Mouse (Mus musculus): ENCODE measurements around the gene 1700001C02Rik. TPM values are rescaled to one million over a fixed set of nuclear protein-coding genes. Genes with fewer than 3 reads are reported as not detected.

The 1700001C02Rik gene
- polyA plus RNA-seq, 1 experiment: not detected

DNA sequence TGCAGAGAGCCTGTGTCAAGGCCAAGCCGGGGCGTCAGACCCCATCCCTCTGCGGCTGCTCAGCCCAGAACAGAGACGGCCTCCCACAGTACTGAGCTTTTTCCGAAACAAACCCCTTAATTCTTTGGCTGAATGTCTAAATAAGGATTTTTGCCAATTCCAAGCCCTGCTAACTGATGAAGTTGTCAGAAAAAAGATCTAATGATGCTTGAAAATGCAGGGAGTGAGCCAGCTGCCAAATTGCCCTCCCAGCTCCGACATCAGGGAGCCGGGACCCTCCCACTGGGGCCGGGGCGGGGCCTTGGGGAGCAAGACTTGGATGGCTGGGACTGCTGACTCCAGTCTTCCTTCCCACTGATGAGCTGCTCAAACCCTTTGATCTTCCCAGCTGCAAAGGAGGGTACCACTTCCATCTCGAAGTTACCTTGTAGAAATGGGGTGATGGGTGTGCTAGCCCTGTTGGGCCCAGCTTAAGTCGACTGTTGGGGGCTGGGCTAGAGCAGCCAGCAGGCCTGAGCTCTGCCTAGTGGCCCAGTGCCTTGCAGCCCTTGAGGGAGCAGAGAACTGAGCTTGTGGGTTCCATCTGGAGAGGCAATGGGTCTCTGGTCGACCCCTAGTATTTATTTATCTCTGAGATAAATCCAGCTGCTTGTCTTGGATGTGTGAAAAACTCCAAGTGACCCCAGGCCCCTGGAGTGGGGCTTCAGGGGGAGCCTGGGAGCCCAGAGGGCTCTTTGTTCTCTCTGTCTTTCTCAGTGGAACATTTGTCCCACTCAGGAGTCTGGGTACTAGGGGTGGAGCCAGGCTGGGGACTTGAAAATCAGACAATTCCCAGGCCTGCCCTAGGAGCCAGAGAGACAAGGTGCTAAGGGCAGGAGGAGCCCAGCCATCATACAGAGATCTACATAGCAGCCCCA lies 60.3 kb downstream of the 1700001C02Rik start:
- TF ChIP-seq POLR2A (IDR thresholded peaks at IDR 0.05; ENCODE audit: insufficient read depth, low read length): no peak
- no peak for TF ChIP-seq CTCF (IDR thresholded peaks at IDR 0.05; ENCODE audit: low read depth, low read length)
- no peak for TF ChIP-seq EP300 (IDR thresholded peaks at IDR 0.05; ENCODE audit: insufficient read depth, low read depth, low read length)
- Histone ChIP-seq H3K27me3 (ENCODE audit: control insufficient read depth, insufficient read depth, low read length, poor library complexity, severe bottlenecking) (no peaks in the 10 kb centered on the region), H3K27ac (ENCODE audit: insufficient read depth, low read length) (no peak overlapping the region), H3K4me1 (ENCODE audit: control insufficient read depth, insufficient read depth, low read length) (no peaks in the 10 kb centered on the region), H3K9ac (ENCODE audit: low read depth, poor library complexity, severe bottlenecking) (no peak overlapping the region), H3K4me3 (ENCODE audit: low read depth, low read length) (no peak overlapping the region), H3K9me3 (replicated peaks; ENCODE audit: control insufficient read depth, insufficient read depth, low read length, poor library complexity, severe bottlenecking) (no peaks in the 10 kb centered on the region), H3K36me3 (ENCODE audit: control insufficient read depth, insufficient read depth, low read length, poor library complexity, severe bottlenecking) (no peaks in the 10 kb centered on the region)

DNA sequence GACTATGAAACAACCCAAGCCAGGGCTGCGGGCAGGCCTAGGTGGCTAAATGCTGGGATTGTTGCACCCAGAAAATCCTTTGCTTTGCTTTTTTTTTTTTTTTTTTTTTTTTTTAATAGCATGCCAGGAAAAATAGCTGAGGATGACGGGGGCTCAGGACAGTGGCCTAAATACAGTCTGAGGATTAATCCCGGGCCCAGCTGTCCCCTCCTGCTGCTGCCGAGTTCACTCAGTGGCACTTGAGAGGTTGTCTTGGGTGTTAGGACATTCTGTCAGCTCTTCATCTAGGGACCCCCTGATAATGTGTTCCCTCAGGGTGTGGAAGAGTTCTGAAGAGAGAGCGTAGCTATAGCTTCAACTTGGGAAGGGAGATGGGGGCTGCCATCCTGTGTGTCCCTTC lies 61.3 kb downstream of the 1700001C02Rik start:
- no peaks in the 10 kb centered on the region for H3K36me3 ChIP-seq (ENCODE audit: control insufficient read depth, insufficient read depth, low read length, poor library complexity, severe bottlenecking)
- no peak overlapping the region for H3K4me3 ChIP-seq (ENCODE audit: low read depth, low read length)
- H3K27me3 ChIP-seq (ENCODE audit: control insufficient read depth, insufficient read depth, low read length, poor library complexity, severe bottlenecking): no peaks in the 10 kb centered on the region
- H3K9me3 ChIP-seq (replicated peaks; ENCODE audit: control insufficient read depth, insufficient read depth, low read length, poor library complexity, severe bottlenecking): no peaks in the 10 kb centered on the region
- H3K4me1 ChIP-seq (ENCODE audit: control insufficient read depth, insufficient read depth, low read length): no peaks in the 10 kb centered on the region
- no peak overlapping the region for H3K9ac ChIP-seq (ENCODE audit: low read depth, poor library complexity, severe bottlenecking)
- no peak overlapping the region for H3K27ac ChIP-seq (ENCODE audit: insufficient read depth, low read length)
- no peak for TF ChIP-seq EP300 (IDR thresholded peaks at IDR 0.05; ENCODE audit: insufficient read depth, low read depth, low read length)
- no peak for TF ChIP-seq POLR2A (IDR thresholded peaks at IDR 0.05; ENCODE audit: insufficient read depth, low read length)
- TF ChIP-seq CTCF (IDR thresholded peaks at IDR 0.05; ENCODE audit: low read depth, low read length): no peak

DNA sequence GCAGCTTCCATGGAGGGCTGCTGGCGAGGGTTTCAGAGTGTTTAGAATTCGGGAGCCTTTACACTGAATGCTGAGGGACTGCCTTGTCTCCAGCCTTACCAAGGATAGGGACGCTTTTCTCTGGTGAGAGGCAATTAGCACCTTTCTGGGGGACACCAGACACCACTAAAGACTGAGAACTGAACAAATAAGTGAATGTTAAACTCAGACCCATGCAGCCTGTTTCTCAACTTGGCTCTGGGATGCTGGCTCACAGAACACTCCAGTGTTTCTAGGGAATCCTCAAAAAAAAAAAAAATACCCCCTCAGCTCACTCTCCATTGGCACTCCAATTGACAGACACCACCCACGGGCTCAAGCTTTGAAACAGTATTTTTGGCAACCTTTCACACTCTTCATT lies 63.1 kb downstream of the 1700001C02Rik start:
- no peaks in the 10 kb centered on the region for H3K9me3 ChIP-seq (replicated peaks; ENCODE audit: control insufficient read depth, insufficient read depth, low read length, poor library complexity, severe bottlenecking)
- H3K9ac ChIP-seq (ENCODE audit: low read depth, poor library complexity, severe bottlenecking): no peak overlapping the region
- H3K4me3 ChIP-seq (ENCODE audit: low read depth, low read length): no peak overlapping the region
- TF ChIP-seq POLR2A (IDR thresholded peaks at IDR 0.05; ENCODE audit: insufficient read depth, low read length): no peak
- no peak for TF ChIP-seq CTCF (IDR thresholded peaks at IDR 0.05; ENCODE audit: low read depth, low read length)
- no peak for TF ChIP-seq EP300 (IDR thresholded peaks at IDR 0.05; ENCODE audit: insufficient read depth, low read depth, low read length)
- no peaks in the 10 kb centered on the region for H3K36me3 ChIP-seq (ENCODE audit: control insufficient read depth, insufficient read depth, low read length, poor library complexity, severe bottlenecking)
- no peaks in the 10 kb centered on the region for H3K27me3 ChIP-seq (ENCODE audit: control insufficient read depth, insufficient read depth, low read length, poor library complexity, severe bottlenecking)
- no peaks in the 10 kb centered on the region for H3K4me1 ChIP-seq (ENCODE audit: control insufficient read depth, insufficient read depth, low read length)
- no peak overlapping the region for H3K27ac ChIP-seq (ENCODE audit: insufficient read depth, low read length)

Other genes starting within 250 kb of the 1700001C02Rik start
- 38.3 and 41.6 TPM in 2 replicates for gene Selenoi, start 233.5 kb upstream of the 1700001C02Rik start, polyA plus RNA-seq (2011; ENCODE audit: insufficient read depth, insufficient read length, low read depth, missing spikeins)
- gene Drc1, start 184.7 kb upstream of the 1700001C02Rik start, polyA plus RNA-seq (2011; ENCODE audit: insufficient read depth, insufficient read length, low read depth, missing spikeins): 1.1 and 2.0 TPM in 2 replicates
- gene Otof, start 4.1 kb upstream of the 1700001C02Rik start, polyA plus RNA-seq (2011; ENCODE audit: insufficient read depth, insufficient read length, low read depth, missing spikeins): not detected in 2 replicates
- gene Cib4, start 79.8 kb downstream of the 1700001C02Rik start, polyA plus RNA-seq (2011; ENCODE audit: insufficient read depth, insufficient read length, low read depth, missing spikeins): not detected in 2 replicates
- not detected in 2 replicates for gene Kcnk3, start 122.1 kb downstream of the 1700001C02Rik start, polyA plus RNA-seq (2011; ENCODE audit: insufficient read depth, insufficient read length, low read depth, missing spikeins)
- 14.3 and 17.6 TPM in 2 replicates for gene Slc35f6, start 181.9 kb downstream of the 1700001C02Rik start, polyA plus RNA-seq (2011; ENCODE audit: insufficient read depth, insufficient read length, low read depth, missing spikeins)
- gene Cenpa, start 200.7 kb downstream of the 1700001C02Rik start, polyA plus RNA-seq (2011; ENCODE audit: insufficient read depth, insufficient read length, low read depth, missing spikeins): 257 and 258 TPM in 2 replicates
- 33.4 and 35.2 TPM in 2 replicates for gene Dpysl5, start 245.5 kb downstream of the 1700001C02Rik start, polyA plus RNA-seq (2011; ENCODE audit: insufficient read depth, insufficient read length, low read depth, missing spikeins)

Data from ES-Bruce4 (cell line).